Mouse (Mus musculus) lung, embryonic 14.5 days (tissue): ENCODE results near the gene Uhrf2. TPM values are rescaled to one million over a fixed set of nuclear protein-coding genes. Genes with fewer than 3 reads are reported as not detected.

Experiments used
- ATAC-seq: fragments of 200-750 bp; cut with Nextera tagmentation; 2 replicates; pipeline ENCODE4 v1.8.0; 2017; ENCODE audit warnings: mild to moderate bottlenecking, moderate TSS enrichment, moderate library complexity; ENCODE audit not compliant: insufficient read depth
- DNase-seq: peaks from one replicate; pipeline ENCODE4 v3.0.0-alpha.2; 2015
- H3K27ac ChIP-seq: fragments of 300-500 bp; sonication (generic); 2 replicates; pipeline ENCODE4 v1.5.1; 2014; ENCODE audit warnings: low read depth, mild to moderate bottlenecking, moderate library complexity
- H3K27me3 ChIP-seq: fragments of 300-500 bp; sonication (generic); 2 replicates; pipeline ENCODE4 v1.6.1; 2014; ENCODE audit warnings: low read length, control low read depth; ENCODE audit not compliant: insufficient read depth
- H3K36me3 ChIP-seq: fragments of 300-500 bp; sonication (generic); 2 replicates; pipeline ENCODE4 v1.6.1; 2014; ENCODE audit warnings: control low read depth; ENCODE audit not compliant: insufficient read depth
- H3K4me1 ChIP-seq: fragments of 300-500 bp; sonication (generic); 2 replicates; pipeline ENCODE4 v1.6.1; 2014; ENCODE audit warnings: antibody characterized with exemption, control low read depth; ENCODE audit not compliant: insufficient read depth
- H3K4me2 ChIP-seq: fragments of 300-500 bp; sonication (generic); 2 replicates; pipeline ENCODE4 v1.6.1; 2014; ENCODE audit warnings: mild to moderate bottlenecking
- H3K4me3 ChIP-seq: fragments of 300-500 bp; sonication (generic); 2 replicates; pipeline ENCODE4 v1.5.1; 2014; ENCODE audit warnings: low read depth, low read length
- H3K9ac ChIP-seq: fragments of 300-500 bp; sonication (generic); 2 replicates; pipeline ENCODE4 v1.6.1; 2014
- H3K9me3 ChIP-seq: fragments of 300-500 bp; sonication (generic); 2 replicates; pipeline ENCODE4 v1.6.1; 2016; ENCODE audit warnings: low read depth, low read length, control low read depth
- CTCF ChIP-seq: IDR thresholded peaks from 2 replicates; pipeline ENCODE4 v1.5.1; 2016; ENCODE audit warnings: antibody characterized with exemption, low read depth
- WGBS: fragments of 180-500 bp; shearing (Covaris S2); extraction: QIAGEN DNeasy Blood & Tissue Kit; methylation state at CpG from one replicate; pipeline ENCODE4 v1.1.7; 2014; 5-methylcytosine and 5-hydroxymethylcytosine counted together
- polyA plus RNA-seq: library from polyadenylated mRNA; unstranded; fragments of >200 nt; fragmentation: Nextera tagmentation; extraction: Ambion mirVana; gene quantifications from 2 replicates; pipeline ENCODE4 v1.2.1, GENCODE M21; 2014

Uhrf2 gene
- polyA plus RNA-seq, 1 experiment from 2014 or later = 78.6 TPM

DNA sequence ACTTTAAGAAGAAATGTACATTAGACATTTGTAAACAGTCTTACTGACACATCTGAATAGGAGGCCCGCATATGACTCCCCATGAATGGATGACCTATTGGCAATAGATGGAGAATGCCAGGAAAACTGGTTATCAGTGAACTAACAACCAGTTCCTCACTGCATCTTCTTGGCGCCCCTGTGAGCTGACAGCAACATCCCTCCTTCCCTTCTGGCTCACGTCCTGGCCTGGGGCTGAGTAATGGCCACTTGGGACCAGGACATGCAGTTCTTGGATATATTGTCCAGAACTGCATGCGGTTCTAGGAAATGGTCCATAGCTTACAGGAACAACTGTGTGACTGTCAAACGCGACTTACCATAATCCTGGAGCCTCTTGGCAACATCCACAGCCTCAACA, 72.3 kb downstream of the Uhrf2 start:
- Histone ChIP-seq H3K4me2 (no peak overlapping the region), H3K4me3 (no peak overlapping the region), H3K4me1 (no peaks in the 10 kb centered on the region), H3K27me3 (no peaks in the 10 kb centered on the region), H3K9me3 (peaks cover 3% of the 10 kb centered on the region; the same call in 1 of the 2 replicates), H3K9ac (no peak overlapping the region), H3K36me3 (peaks cover 6% of the 10 kb centered on the region; the same call in 1 of the 2 replicates), H3K27ac (no peak overlapping the region)
- ATAC-seq (no peak), DNase-seq (no peak)
- 76% methylated on average over 6 of the region's 6 CpGs for WGBS
- TF ChIP-seq CTCF = no peak

DNA sequence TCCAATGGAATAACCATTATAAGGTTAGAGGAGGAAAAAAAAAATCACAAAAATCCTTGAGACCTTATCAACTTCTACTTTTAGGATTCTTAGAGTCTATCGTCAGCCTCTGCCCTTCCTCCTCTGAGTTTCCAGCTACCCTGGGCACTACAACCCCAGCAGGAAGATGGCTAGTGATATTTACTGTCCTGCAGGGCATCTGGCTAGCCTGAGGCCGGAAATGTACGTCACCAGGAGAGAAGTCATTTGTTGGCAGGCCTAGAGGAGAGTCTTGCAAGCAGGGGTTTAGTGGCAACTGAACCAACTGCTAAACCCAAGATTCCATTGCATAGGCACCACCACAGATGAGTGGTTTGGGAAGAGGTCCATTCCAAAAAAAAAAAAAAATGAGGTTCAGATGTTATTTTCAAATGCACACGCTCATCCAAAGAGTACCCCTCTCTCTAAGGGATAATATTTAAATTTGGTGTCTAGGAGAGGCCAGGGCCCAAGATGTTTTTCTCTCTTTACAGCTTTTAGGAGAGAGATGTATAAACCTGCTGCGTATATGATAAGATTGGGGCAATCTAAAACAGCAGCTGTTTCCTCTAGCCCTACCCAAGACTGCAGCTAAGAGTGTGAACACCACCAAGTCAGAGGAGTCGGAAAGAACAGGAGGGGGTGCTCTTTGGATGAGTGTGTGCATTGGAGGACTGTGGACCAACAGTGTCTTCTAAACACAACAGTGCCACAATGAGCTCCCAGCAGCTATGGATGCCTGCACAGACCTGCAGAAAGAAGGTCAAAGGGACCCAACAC, 74.9 kb downstream of the Uhrf2 start:
- Histone ChIP-seq H3K9ac (no peak overlapping the region), H3K4me2 (no peak overlapping the region), H3K9me3 (no peaks in the 10 kb centered on the region; the same call in 1 of the 2 replicates), H3K4me3 (no peak overlapping the region), H3K36me3 (no peaks in the 10 kb centered on the region), H3K4me1 (no peaks in the 10 kb centered on the region), H3K27ac (no peak overlapping the region), H3K27me3 (no peaks in the 10 kb centered on the region)
- WGBS = 86% methylated on average over 6 of the region's 6 CpGs
- ATAC-seq (no peak), DNase-seq (no peak)
- TF ChIP-seq CTCF = no peak

DNA sequence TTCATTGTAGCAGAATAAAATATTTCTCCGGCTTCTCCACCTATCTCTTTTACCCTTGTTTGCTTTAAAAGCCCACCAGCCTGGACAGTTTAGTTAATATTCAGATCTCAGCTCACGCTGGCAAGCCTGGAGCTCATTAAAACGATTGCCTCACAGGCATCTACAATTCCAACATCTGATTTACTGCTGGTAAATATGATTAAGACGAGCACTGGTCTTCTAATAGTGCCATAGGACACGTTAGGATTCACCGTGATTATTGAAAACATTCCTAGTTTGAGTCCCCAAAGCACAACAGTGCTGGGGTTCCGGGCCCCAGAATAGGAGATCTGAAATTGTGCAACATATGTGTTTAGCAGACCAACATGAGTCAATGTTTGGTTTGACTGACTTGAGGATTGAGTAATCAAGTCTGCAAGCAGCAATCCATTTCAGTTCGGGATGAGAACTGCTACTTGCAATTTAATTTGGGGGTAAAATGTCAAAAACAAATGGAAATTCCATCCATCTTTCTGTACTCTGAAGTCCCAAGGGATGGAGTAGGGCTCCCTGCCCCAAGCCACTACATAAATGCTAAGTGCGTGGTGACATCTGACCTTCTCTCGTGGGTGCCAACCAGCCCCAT, 77.0 kb downstream of the Uhrf2 start:
- ATAC-seq = no peak

DNA sequence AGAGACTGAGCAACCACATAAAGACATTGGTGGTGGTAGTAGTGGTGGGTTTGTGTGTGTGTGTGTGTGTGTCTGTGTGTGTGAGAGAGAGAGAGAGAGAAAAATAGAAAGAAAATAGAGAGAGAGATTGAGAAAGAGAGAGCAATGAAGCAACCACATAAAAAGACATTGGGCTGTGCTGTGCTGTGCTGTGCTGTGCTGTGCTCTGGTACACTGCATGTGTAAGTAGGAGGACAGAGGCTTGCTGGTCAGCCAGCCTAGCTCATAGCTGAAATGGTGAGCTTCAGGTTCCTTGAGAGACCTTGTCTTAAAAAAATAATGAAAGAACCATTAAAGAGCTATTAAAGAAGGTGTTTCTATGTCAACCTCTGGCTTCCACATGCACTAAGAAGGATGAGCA, 78.3 kb downstream of the Uhrf2 start:
- H3K4me2 ChIP-seq = no peak overlapping the region
- no peak for ATAC-seq
- H3K27me3 ChIP-seq = no peaks in the 10 kb centered on the region
- TF ChIP-seq CTCF = no peak
- H3K4me1 ChIP-seq = no peaks in the 10 kb centered on the region
- no peaks in the 10 kb centered on the region for H3K36me3 ChIP-seq
- H3K27ac ChIP-seq = no peak overlapping the region
- no peak overlapping the region for H3K9ac ChIP-seq
- DNase-seq = no peak
- no peaks in the 10 kb centered on the region for H3K9me3 ChIP-seq
- H3K4me3 ChIP-seq = no peak overlapping the region

More for the DNA sequence above, 77.0 kb downstream of the Uhrf2 start:
- TF ChIP-seq CTCF = no peak
- H3K9ac ChIP-seq = no peak overlapping the region
- H3K27me3 ChIP-seq = no peaks in the 10 kb centered on the region
- no peaks in the 10 kb centered on the region for H3K9me3 ChIP-seq
- WGBS = 72% methylated on average over 10 of the region's 10 CpGs
- no peak overlapping the region for H3K4me3 ChIP-seq
- H3K4me2 ChIP-seq = no peak overlapping the region
- no peak overlapping the region for H3K27ac ChIP-seq
- H3K4me1 ChIP-seq = no peaks in the 10 kb centered on the region
- no peaks in the 10 kb centered on the region for H3K36me3 ChIP-seq
- DNase-seq = no peak

DNA sequence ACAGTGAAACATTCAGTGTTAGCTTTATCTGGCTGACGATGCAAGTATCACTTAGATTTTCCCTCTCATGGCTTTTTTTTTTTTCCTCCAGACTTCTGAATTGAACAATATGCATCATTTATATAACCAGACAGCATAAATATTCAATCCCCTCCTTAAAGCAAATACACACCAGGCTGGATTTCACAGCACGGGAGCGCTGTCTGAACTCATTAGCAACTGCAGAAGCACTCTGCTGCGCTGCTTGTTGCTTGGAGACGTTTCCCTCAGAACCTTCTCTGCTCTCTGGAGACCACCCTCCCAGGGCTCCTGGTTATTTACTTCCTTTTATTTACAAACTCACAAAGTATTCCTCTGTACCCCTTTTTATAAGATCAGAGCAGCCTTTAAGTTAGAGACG, 78.8 kb downstream of the Uhrf2 start:
- H3K9me3 ChIP-seq = no peaks in the 10 kb centered on the region
- no peak overlapping the region for H3K4me2 ChIP-seq
- WGBS = 76% methylated on average over 6 of the region's 6 CpGs
- no peaks in the 10 kb centered on the region for H3K36me3 ChIP-seq
- no peak overlapping the region for H3K4me3 ChIP-seq
- H3K27me3 ChIP-seq = no peaks in the 10 kb centered on the region
- no peaks in the 10 kb centered on the region for H3K4me1 ChIP-seq
- ATAC-seq (no peak), DNase-seq (no peak)
- H3K9ac ChIP-seq = no peak overlapping the region
- no peak overlapping the region for H3K27ac ChIP-seq
- no peak for TF ChIP-seq CTCF

DNA sequence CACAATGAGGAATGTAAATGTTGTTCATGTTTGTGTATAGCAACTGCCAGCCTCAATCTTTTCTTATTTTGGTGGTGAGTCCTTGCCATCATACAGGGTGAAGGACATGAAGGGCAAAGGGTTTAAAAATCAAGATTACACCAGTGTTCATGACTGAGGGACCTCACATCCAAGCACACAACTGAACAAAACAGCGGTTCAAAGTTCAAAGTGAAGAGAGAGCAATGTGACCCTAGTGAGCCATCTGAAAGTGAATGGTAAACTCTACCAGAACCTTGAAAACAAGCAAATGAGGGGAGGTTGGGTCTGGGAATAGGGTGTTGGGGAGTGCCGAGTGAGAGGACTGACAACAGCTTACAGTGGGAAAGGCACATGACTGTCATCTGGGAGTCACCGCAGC, 81.1 kb downstream of the Uhrf2 start:
- ATAC-seq = no peak
- TF ChIP-seq CTCF = no peak
- no peak overlapping the region for H3K27ac ChIP-seq
- H3K9me3 ChIP-seq = no peaks in the 10 kb centered on the region
- H3K4me1 ChIP-seq = no peaks in the 10 kb centered on the region; the same call in 1 of the 2 replicates
- no peak overlapping the region for H3K4me2 ChIP-seq
- H3K9ac ChIP-seq = no peak overlapping the region
- H3K27me3 ChIP-seq = no peaks in the 10 kb centered on the region
- no peaks in the 10 kb centered on the region for H3K36me3 ChIP-seq
- WGBS = 91% methylated on average over 3 of the region's 3 CpGs
- no peak for DNase-seq
- no peak overlapping the region for H3K4me3 ChIP-seq

DNA sequence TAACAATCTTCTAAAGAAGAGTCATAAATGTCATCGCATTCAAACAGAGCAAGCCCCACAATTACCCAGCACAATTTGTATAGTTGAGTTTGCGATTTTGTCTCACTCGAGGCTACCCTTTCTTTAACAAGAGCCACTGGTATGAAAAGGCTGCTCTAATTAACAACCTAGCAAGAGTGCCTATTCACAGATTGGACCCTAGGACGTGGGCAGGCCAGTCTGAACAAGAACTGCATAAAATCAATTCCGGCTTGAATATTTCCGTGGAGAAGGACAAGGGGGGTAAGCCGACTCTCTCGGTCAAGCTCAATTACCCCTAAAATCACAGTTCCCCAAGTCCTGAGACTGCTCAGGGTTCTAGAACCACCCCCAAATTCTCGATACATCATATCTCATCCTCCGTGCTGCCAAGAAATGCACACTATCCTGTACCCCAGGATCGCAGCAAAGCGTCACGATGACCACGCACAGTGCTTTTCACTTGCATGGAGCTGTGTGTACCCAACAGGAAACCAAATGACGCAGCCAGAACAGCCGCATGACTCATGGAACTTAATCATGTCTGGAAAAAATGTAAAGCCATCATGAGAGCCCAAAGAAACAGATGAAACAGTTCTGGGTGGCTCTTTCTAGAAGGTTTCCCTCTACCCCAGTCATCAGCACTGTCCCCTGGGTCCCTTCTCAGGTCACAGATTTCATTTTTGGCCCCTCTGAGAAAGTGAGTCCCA, 82.8 kb downstream of the Uhrf2 start:
- 91% methylated on average over 16 of the region's 16 CpGs for WGBS
- no peaks in the 10 kb centered on the region for H3K9me3 ChIP-seq
- ATAC-seq (no peak), DNase-seq (no peak)
- H3K4me1 ChIP-seq = no peaks in the 10 kb centered on the region; the same call in 1 of the 2 replicates
- no peaks in the 10 kb centered on the region for H3K27me3 ChIP-seq
- no peak overlapping the region for H3K4me2 ChIP-seq
- TF ChIP-seq CTCF = no peak
- H3K9ac ChIP-seq = no peak overlapping the region
- H3K4me3 ChIP-seq = no peak overlapping the region
- no peak overlapping the region for H3K27ac ChIP-seq
- no peaks in the 10 kb centered on the region for H3K36me3 ChIP-seq
